Mouse (Mus musculus) urinary bladder, postnatal 36 days (tissue): Measurements from ENCODE around the gene Nfat5.

ENCODE experiments used
- DNase-seq, 2 experiments: peaks; one replicate each; pipeline ENCODE4 v3.0.0; 2022; ENCODE audit warnings: low spot score in 2 of 2, mixed read lengths in 1 of 2

The Nfat5 gene

GRCm38 (mm10) chr8:107396106-107396670 lies 102.9 kb downstream of the Nfat5 start:
- no peak for DNase-seq

- DNase-seq = no peak
These were observed 104.4 kb downstream of the Nfat5 start for GRCm38 (mm10) chr8:107397665-107398064.

- DNase-seq = no peak
These were observed 106.2 kb downstream of the Nfat5 start for GRCm38 (mm10) chr8:107399495-107399894.

- no peak for DNase-seq
These were observed 108.6 kb downstream of the Nfat5 start for GRCm38 (mm10) chr8:107401866-107402265.

GRCm38 (mm10) chr8:107403038-107403781 lies 109.9 kb downstream of the Nfat5 start, which contains the start of gene Nqo1:
Gene Nqo1, minus strand, starts transcription at chr8:107403206.
- DNase-seq = peak; percentile 71 to 79

- no peak for DNase-seq
These were observed 110.8 kb downstream of the Nfat5 start for GRCm38 (mm10) chr8:107404057-107404456.

GRCm38 (mm10) chr8:107405935-107406334 lies 112.7 kb downstream of the Nfat5 start:
- no peak for DNase-seq

- no peak for DNase-seq
These were observed 118.1 kb downstream of the Nfat5 start for GRCm38 (mm10) chr8:107411391-107411790.

- no peak for DNase-seq
These were observed 119.3 kb downstream of the Nfat5 start for GRCm38 (mm10) chr8:107412552-107412951.

- no peak for DNase-seq
These were observed 120.6 kb downstream of the Nfat5 start for GRCm38 (mm10) chr8:107413881-107414280.

GRCm38 (mm10) chr8:107417001-107417400 lies 123.7 kb downstream of the Nfat5 start:
- DNase-seq = no peak

GRCm38 (mm10) chr8:107424176-107424575 lies 130.9 kb downstream of the Nfat5 start:
- DNase-seq = no peak

- peak; percentile 94 to 96 for DNase-seq
These were observed 131.4 kb downstream of the Nfat5 start, which contains the start of gene Nob1 for GRCm38 (mm10) chr8:107424597-107425229. Gene Nob1, minus strand, starts transcription at chr8:107425051.

- no peak for DNase-seq
These were observed 131.9 kb downstream of the Nfat5 start for GRCm38 (mm10) chr8:107425230-107425597.
